Mouse (Mus musculus) left cerebral cortex, postnatal 14 days (tissue): ENCODE data around the gene Nomo1. TPM values are rescaled to one million over a fixed set of nuclear protein-coding genes. Genes with fewer than 3 reads are reported as not detected.

Source experiments
- DNase-seq, 2 experiments: peaks; one replicate each; pipeline ENCODE4 v3.0.0; 2021 to 2022; ENCODE audit warnings: low spot score in 2 of 2, mixed read lengths in 1 of 2
- intact Hi-C: fragments of 180-260 bp; cut with DNase I; formaldehyde crosslinking; loops from one replicate; pipeline ENCODE4 v1.15.1; 2025
- total RNA-seq, 2 experiments: library from RNA; stranded (reverse); gene quantifications; 2 replicates each; pipeline ENCODE4 v1.2.3; 2021

Nomo1 gene
- total RNA-seq, 2 experiments from 2014 or later, result 120 TPM

- DNase-seq, result peak in 1 of 2 experiments; percentile 23
- intact Hi-C loops, result no loop called here
Measured at GRCm38 (mm10) chr7:46129463-46130179, 96.1 kb downstream of the Nomo1 start.

DNA sequence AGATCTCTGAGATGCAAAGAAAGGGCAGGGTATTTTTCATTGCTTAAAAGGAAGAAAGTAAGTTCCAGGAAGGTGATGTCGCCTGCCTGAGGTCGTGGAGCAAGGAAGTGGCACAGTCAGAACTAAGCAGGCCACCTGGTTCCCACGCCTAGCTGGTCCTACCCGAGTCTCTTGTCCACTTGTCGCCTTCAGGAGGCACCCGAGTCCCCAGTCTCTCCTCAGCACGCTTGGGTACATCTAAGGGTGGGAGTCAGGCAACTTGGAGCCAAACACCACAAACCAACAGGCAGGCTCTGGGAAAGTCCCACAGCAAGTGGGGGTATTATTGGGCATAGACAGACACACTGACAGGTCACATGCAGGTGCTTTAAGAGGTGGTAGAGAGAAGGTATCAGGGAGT lies 97.2 kb downstream of the Nomo1 start:
- no peak for DNase-seq
- intact Hi-C loops, result no loop called here

DNA sequence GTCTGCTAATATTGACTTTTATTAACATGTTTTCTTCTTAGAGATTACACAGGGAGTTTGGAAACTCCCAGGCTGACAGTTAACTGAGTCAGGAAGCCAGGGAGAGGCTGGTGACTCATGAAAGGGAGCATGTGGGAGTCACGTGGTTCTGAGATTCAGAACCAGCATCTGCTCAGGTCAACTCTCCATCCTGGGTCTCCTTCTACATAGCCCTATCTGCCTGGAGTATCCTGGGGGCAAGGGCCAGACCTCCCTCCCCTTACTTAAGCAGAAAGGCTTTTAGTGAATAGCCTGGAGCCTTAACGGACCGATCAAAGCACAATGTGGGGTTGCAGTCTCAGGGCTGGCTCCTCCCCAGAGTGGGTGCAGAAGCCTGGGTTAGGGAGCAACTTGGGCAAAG lies 97.8 kb downstream of the Nomo1 start:
- peak in 1 of 2 experiments; percentile 31 for DNase-seq
- intact Hi-C loops, result no loop called here

DNA sequence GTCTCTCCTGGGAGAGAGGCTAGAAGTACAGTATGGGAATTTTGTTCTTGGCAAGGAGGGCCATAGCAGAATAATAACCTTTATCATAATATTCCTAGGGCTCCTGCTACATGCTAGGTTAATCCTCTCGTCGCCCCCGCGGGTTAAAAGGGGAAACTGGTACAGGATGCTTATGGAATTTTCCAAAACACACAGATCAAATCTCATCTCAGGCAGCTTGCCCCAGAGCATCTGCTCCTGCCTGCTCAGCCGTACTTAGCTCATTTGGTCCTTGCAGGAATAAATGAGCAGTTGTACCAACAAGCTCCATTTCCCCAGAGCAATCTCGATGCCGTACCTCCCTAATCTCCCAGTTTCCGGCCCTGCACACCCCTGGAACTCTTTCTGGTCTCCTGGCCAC lies 98.3 kb downstream of the Nomo1 start:
- intact Hi-C loops, result no loop called here
- peak in 1 of 2 experiments; percentile 25 for DNase-seq

DNA sequence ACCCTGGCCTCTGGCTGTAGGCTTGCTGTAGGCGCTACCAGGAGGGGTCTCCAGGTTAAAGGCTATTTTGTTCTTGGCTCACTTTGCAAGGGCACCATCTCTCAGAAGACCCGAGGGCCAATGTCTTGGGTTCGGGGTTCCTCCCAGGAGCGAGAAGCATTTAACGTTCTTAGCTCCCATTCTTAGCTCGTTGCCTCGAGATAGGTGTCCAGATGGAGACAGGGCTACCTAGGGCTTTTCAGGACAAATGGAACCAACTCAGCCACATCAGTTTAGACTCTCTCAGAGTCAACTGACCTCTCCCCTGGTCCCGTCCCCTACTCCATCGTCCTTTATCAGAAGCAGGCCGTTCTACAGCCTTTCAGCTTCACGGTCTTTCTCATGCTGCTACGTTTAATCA lies 98.7 kb downstream of the Nomo1 start:
- intact Hi-C loops, result no loop called here
- no peak for DNase-seq

Other genes starting within 250 kb of the Nomo1 start
- 100 to 1,000 TPM; 261 to 275 TPM for gene Lmtk3, start 250.0 kb upstream of the Nomo1 start, total RNA-seq
- gene Sult2b1, start 249.0 kb upstream of the Nomo1 start, total RNA-seq, result 10 to 100 TPM in 1 of 2 experiments, 1 to 10 TPM in 1; 10.0 to 13.0 TPM
- 100 to 1,000 TPM; 227 to 229 TPM for gene Cyth2, start 219.1 kb upstream of the Nomo1 start, total RNA-seq
- gene Kcnj14, start 208.9 kb upstream of the Nomo1 start, total RNA-seq, result 1 to 10 TPM; 1.8 to 1.9 TPM
- 10 to 100 TPM; 21.0 to 22.2 TPM for gene Grwd1, start 202.8 kb upstream of the Nomo1 start, total RNA-seq
- gene Kdelr1, start 160.9 kb upstream of the Nomo1 start, total RNA-seq, result 10 to 100 TPM; 87.1 to 98.6 TPM
- gene Grin2d, start 155.3 kb upstream of the Nomo1 start, total RNA-seq, result 10 to 100 TPM; 21.2 to 22.3 TPM
- gene Syngr4, start 137.0 kb upstream of the Nomo1 start, total RNA-seq, result under 1 TPM; 0.36 to 0.53 TPM
- gene Tmem143, start 136.8 kb upstream of the Nomo1 start, total RNA-seq, result 10 to 100 TPM; 22.1 to 25.7 TPM
- gene Emp3, start 112.3 kb upstream of the Nomo1 start, total RNA-seq, result 1 to 10 TPM; 5.3 to 5.6 TPM
- gene Ccdc114, start 109.6 kb upstream of the Nomo1 start, total RNA-seq, result 1 to 10 TPM; 1.4 to 2.1 TPM
- gene Abcc6, start 3.4 kb upstream of the Nomo1 start, total RNA-seq, result 1 to 10 TPM; 5.2 to 5.9 TPM
- 10 to 100 TPM; 29.2 to 30.5 TPM for gene Kcnj11, start 67.1 kb downstream of the Nomo1 start, total RNA-seq
- gene Abcc8, start 146.3 kb downstream of the Nomo1 start, total RNA-seq, result 10 to 100 TPM; 37.1 to 37.4 TPM
- under 1 TPM in 1 of 2 experiments, not detected in 1; 0.74 TPM for gene Ush1c, start 204.8 kb downstream of the Nomo1 start, total RNA-seq
- gene Otog, start 207.3 kb downstream of the Nomo1 start, total RNA-seq, result under 1 TPM; 0.21 to 0.24 TPM